Mouse (Mus musculus): ENCODE measurements around the gene Tmem120b. TPM values are rescaled to one million over a fixed set of nuclear protein-coding genes. Genes with fewer than 3 reads are reported as not detected.

The Tmem120b gene
- polyA plus RNA-seq, 1 experiment: 38.8 TPM

GRCm38 (mm10) chr5:123027436-123027835 lies 40.8 kb upstream of the Tmem120b start:
- Histone ChIP-seq H3K4me3 (replicated peaks; ENCODE audit: control insufficient read depth, low read depth, low read length) (no peak overlapping the region), H3K27ac (ENCODE audit: control insufficient read depth, insufficient read depth, low read depth, low read length, poor library complexity) (no peak overlapping the region), H3K4me1 (ENCODE audit: control insufficient read depth, insufficient read depth, low read length) (peaks cover 11% of the 10 kb centered on the region)
- TF ChIP-seq POLR2A (IDR thresholded peaks at IDR 0.05; ENCODE audit: borderline replicate concordance, control insufficient read depth, low read depth, low read length): no peak
- TF ChIP-seq CTCF (IDR thresholded peaks at IDR 0.05; ENCODE audit: control insufficient read depth, insufficient read depth, low read length): no peak
- 14% methylated on average over 6 of the region's 6 CpGs for whole genome bisulfite sequencing

- Histone ChIP-seq H3K27ac (ENCODE audit: control insufficient read depth, insufficient read depth, low read depth, low read length, poor library complexity) (no peak overlapping the region), H3K4me1 (ENCODE audit: control insufficient read depth, insufficient read depth, low read length) (peaks cover 11% of the 10 kb centered on the region), H3K4me3 (replicated peaks; ENCODE audit: control insufficient read depth, low read depth, low read length) (no peak overlapping the region)
- TF ChIP-seq CTCF (IDR thresholded peaks at IDR 0.05; ENCODE audit: control insufficient read depth, insufficient read depth, low read length) (no peak), POLR2A (IDR thresholded peaks at IDR 0.05; ENCODE audit: borderline replicate concordance, control insufficient read depth, low read depth, low read length) (no peak)
- 90% methylated on average over 7 of the region's 7 CpGs for WGBS
Observed at GRCm38 (mm10) chr5:123029729-123030128, 38.5 kb upstream of the Tmem120b start.

- Histone ChIP-seq H3K4me1 (ENCODE audit: control insufficient read depth, insufficient read depth, low read length) (peaks cover 7% of the 10 kb centered on the region), H3K27ac (ENCODE audit: control insufficient read depth, insufficient read depth, low read depth, low read length, poor library complexity) (no peak overlapping the region), H3K4me3 (replicated peaks; ENCODE audit: control insufficient read depth, low read depth, low read length) (no peak overlapping the region)
- WGBS: 82% methylated on average over 3 of the region's 3 CpGs
- TF ChIP-seq CTCF (IDR thresholded peaks at IDR 0.05; ENCODE audit: control insufficient read depth, insufficient read depth, low read length) (0 out of 2 replicates have a peak, but pooled peaks have one; percentile 9), POLR2A (IDR thresholded peaks at IDR 0.05; ENCODE audit: borderline replicate concordance, control insufficient read depth, low read depth, low read length) (no peak)
Observed at GRCm38 (mm10) chr5:123031312-123031711, 36.9 kb upstream of the Tmem120b start.

GRCm38 (mm10) chr5:123033646-123034160 lies 34.5 kb upstream of the Tmem120b start:
- Histone ChIP-seq H3K4me3 (replicated peaks; ENCODE audit: control insufficient read depth, low read depth, low read length) (no peak overlapping the region), H3K27ac (ENCODE audit: control insufficient read depth, insufficient read depth, low read depth, low read length, poor library complexity) (no peak overlapping the region), H3K4me1 (ENCODE audit: control insufficient read depth, insufficient read depth, low read length) (peaks cover 3% of the 10 kb centered on the region)
- no peak for TF ChIP-seq CTCF (IDR thresholded peaks at IDR 0.05; ENCODE audit: control insufficient read depth, insufficient read depth, low read length)
- TF ChIP-seq POLR2A (IDR thresholded peaks at IDR 0.05; ENCODE audit: borderline replicate concordance, control insufficient read depth, low read depth, low read length): no peak
- WGBS: 62% methylated on average over 7 of the region's 7 CpGs

GRCm38 (mm10) chr5:123035089-123035488 lies 33.1 kb upstream of the Tmem120b start:
- Histone ChIP-seq H3K4me1 (ENCODE audit: control insufficient read depth, insufficient read depth, low read length) (peaks cover 4% of the 10 kb centered on the region), H3K4me3 (replicated peaks; ENCODE audit: control insufficient read depth, low read depth, low read length) (no peak overlapping the region), H3K27ac (ENCODE audit: control insufficient read depth, insufficient read depth, low read depth, low read length, poor library complexity) (no peak overlapping the region)
- WGBS: 84% methylated on average over 4 of the region's 4 CpGs
- TF ChIP-seq CTCF (IDR thresholded peaks at IDR 0.05; ENCODE audit: control insufficient read depth, insufficient read depth, low read length) (no peak), POLR2A (IDR thresholded peaks at IDR 0.05; ENCODE audit: borderline replicate concordance, control insufficient read depth, low read depth, low read length) (no peak)

DNA sequence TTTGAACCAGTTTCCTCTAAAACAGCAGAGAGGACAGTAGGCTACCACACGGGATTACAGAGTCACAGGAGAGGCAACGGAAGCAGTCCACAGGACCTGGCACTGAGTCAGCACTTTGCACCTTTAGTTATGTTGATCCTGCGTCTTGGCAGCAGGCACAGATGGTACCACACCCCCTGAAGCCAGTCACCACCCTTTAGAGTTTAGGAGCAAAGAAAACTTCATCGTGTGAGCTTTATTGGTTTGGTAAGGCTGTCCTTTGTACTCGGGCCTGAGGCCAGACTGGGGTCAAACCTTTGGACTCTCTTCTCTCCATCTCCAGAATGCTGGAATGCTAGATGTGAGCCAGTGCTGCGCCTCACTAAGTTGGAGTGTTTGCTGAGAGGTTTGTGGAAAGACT lies 32.7 kb upstream of the Tmem120b start:
- WGBS: 21% methylated on average over 6 of the region's 6 CpGs
- no peak for TF ChIP-seq CTCF (IDR thresholded peaks at IDR 0.05; ENCODE audit: control insufficient read depth, insufficient read depth, low read length)
- no peak for TF ChIP-seq POLR2A (IDR thresholded peaks at IDR 0.05; ENCODE audit: borderline replicate concordance, control insufficient read depth, low read depth, low read length)
- no peak overlapping the region for H3K27ac ChIP-seq (ENCODE audit: control insufficient read depth, insufficient read depth, low read depth, low read length, poor library complexity)
- no peak overlapping the region for H3K4me3 ChIP-seq (replicated peaks; ENCODE audit: control insufficient read depth, low read depth, low read length)
- H3K4me1 ChIP-seq (ENCODE audit: control insufficient read depth, insufficient read depth, low read length): peaks cover 6% of the 10 kb centered on the region

GRCm38 (mm10) chr5:123038115-123038514 lies 30.1 kb upstream of the Tmem120b start:
- no peak for TF ChIP-seq CTCF (IDR thresholded peaks at IDR 0.05; ENCODE audit: control insufficient read depth, insufficient read depth, low read length)
- peaks cover 7% of the 10 kb centered on the region for H3K4me1 ChIP-seq (ENCODE audit: control insufficient read depth, insufficient read depth, low read length)
- WGBS: 10% methylated on average over 5 of the region's 5 CpGs
- H3K27ac ChIP-seq (ENCODE audit: control insufficient read depth, insufficient read depth, low read depth, low read length, poor library complexity): no peak overlapping the region
- H3K4me3 ChIP-seq (replicated peaks; ENCODE audit: control insufficient read depth, low read depth, low read length): no peak overlapping the region

DNA sequence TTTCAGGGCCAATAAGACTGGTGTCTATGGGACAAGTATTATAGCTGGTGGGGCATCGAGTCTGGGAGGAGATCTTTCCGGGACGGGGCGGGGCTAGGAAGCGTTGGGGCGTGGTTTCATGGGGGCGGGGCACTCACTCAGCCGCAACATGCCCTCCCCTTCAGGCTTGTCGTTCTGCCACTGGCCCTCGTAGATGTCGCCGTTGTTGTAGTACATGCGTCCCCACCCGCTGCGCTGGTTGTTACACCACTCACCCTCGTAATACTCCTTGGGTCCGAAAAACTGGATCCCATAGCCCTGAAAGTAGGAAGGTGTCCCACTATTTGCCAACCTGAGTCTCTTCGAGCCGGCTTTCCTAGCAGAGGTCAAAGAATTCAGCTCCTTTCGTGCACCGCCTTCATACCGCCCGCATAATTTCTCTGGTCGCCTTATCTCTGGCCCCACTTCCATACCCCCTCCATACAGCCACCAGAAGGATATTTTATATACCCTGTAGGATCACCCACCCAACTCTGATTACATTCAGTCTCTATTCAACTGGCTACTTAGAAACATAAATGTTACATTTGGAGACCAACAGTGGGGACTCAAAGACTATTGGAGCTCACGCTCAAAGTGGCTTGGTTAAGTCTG lies 29.0 kb upstream of the Tmem120b start:
- Histone ChIP-seq H3K27ac (ENCODE audit: control insufficient read depth, insufficient read depth, low read depth, low read length, poor library complexity) (peak overlapping the region; percentile 50), H3K4me1 (ENCODE audit: control insufficient read depth, insufficient read depth, low read length) (peaks cover 7% of the 10 kb centered on the region), H3K4me3 (replicated peaks; ENCODE audit: control insufficient read depth, low read depth, low read length) (peak overlapping the region; percentile 63)
- WGBS: 3% methylated on average over 25 of the region's 25 CpGs
- TF ChIP-seq CTCF (IDR thresholded peaks at IDR 0.05; ENCODE audit: control insufficient read depth, insufficient read depth, low read length) (peak; percentile 21; the same call in 1 of the 2 replicates), POLR2A (IDR thresholded peaks at IDR 0.05; ENCODE audit: borderline replicate concordance, control insufficient read depth, low read depth, low read length) (peak; percentile 79)
